Mouse (Mus musculus) CD4-positive, CD25-positive, alpha-beta regulatory T cell, adult 2 months (primary cell): ENCODE data around the gene Plagl2.

Experiments used
- DNase-seq: peaks from one replicate; pipeline ENCODE4 v3.0.0-alpha.2; 2012; ENCODE audit warnings: low read depth, low spot score

Plagl2 gene

GRCm38 (mm10) chr2:153239021-153239859 lies 2.0 kb downstream of the Plagl2 start:
- DNase-seq = no peak

- DNase-seq = no peak
Measured at GRCm38 (mm10) chr2:153238406-153238805, 2.8 kb downstream of the Plagl2 start.

GRCm38 (mm10) chr2:153237891-153238290 lies 3.3 kb downstream of the Plagl2 start:
- DNase-seq = peak; percentile 47

GRCm38 (mm10) chr2:153237193-153237592 lies 4.0 kb downstream of the Plagl2 start:
- DNase-seq = peak; percentile 27

GRCm38 (mm10) chr2:153228523-153228922 lies 12.7 kb downstream of the Plagl2 start:
- DNase-seq = no peak

- no peak for DNase-seq
Measured at GRCm38 (mm10) chr2:153227959-153228358, 13.3 kb downstream of the Plagl2 start.

- DNase-seq = no peak
Measured at GRCm38 (mm10) chr2:153225595-153225953, 15.7 kb downstream of the Plagl2 start.

- peak; percentile 73 for DNase-seq
Measured at GRCm38 (mm10) chr2:153224946-153225594, 16.2 kb downstream of the Plagl2 start, which contains the start of gene Tspyl3. TSS of gene Tspyl3 (minus strand) at chr2:153225441.

GRCm38 (mm10) chr2:153222566-153222965 lies 18.7 kb downstream of the Plagl2 start:
- no peak for DNase-seq

GRCm38 (mm10) chr2:153222130-153222529 lies 19.1 kb downstream of the Plagl2 start:
- DNase-seq = no peak

- no peak for DNase-seq
Measured at GRCm38 (mm10) chr2:153221620-153222019, 19.6 kb downstream of the Plagl2 start.

- DNase-seq = no peak
Measured at GRCm38 (mm10) chr2:153218516-153218915, 22.7 kb downstream of the Plagl2 start.

GRCm38 (mm10) chr2:153217826-153218340 lies 23.3 kb downstream of the Plagl2 start:
- no peak for DNase-seq

- DNase-seq = peak; percentile 35
Measured at GRCm38 (mm10) chr2:153215421-153215820, 25.8 kb downstream of the Plagl2 start.

- DNase-seq = peak; percentile 73
Measured at GRCm38 (mm10) chr2:153214771-153215259, 26.4 kb downstream of the Plagl2 start.

GRCm38 (mm10) chr2:153213351-153213750 lies 27.9 kb downstream of the Plagl2 start:
- DNase-seq = no peak

- peak; percentile 57 for DNase-seq
Measured at GRCm38 (mm10) chr2:153211451-153211850, 29.8 kb downstream of the Plagl2 start.

GRCm38 (mm10) chr2:153209286-153209685 lies 31.9 kb downstream of the Plagl2 start:
- DNase-seq = no peak

- DNase-seq = no peak
Measured at GRCm38 (mm10) chr2:153208149-153208548, 33.1 kb downstream of the Plagl2 start.

- DNase-seq = no peak
Measured at GRCm38 (mm10) chr2:153202766-153203165, 38.5 kb downstream of the Plagl2 start.

- no peak for DNase-seq
Measured at GRCm38 (mm10) chr2:153199114-153199513, 42.1 kb downstream of the Plagl2 start.

- no peak for DNase-seq
Measured at GRCm38 (mm10) chr2:153198485-153198884, 42.7 kb downstream of the Plagl2 start.
